Mouse (Mus musculus) spleen, postnatal 4 days (tissue): ENCODE measurements around the gene Scgb1a1.
"Not testable (repeated sequence)": the region's sequence is repeated elsewhere in the genome, so short reads cannot be mapped to it uniquely, and the experiment has no call there.

Experiments used
- DNase-seq, 2 experiments: peaks; one replicate each; pipeline ENCODE4 v3.0.0; 2022; ENCODE audit warnings: low spot score in 2 of 2

Scgb1a1 gene

GRCm38 (mm10) chr19:9067292-9067691, 20.5 kb downstream of the Scgb1a1 start:
- no peak for DNase-seq

- DNase-seq: no peak
Measured at GRCm38 (mm10) chr19:9065621-9066561, 21.9 kb downstream of the Scgb1a1 start.

GRCm38 (mm10) chr19:9063831-9064230, 23.9 kb downstream of the Scgb1a1 start:
- DNase-seq: no peak

- DNase-seq: no peak
Measured at GRCm38 (mm10) chr19:9062822-9063221, 24.9 kb downstream of the Scgb1a1 start.

- no peak for DNase-seq
Measured at GRCm38 (mm10) chr19:9061221-9061893, 26.4 kb downstream of the Scgb1a1 start.

GRCm38 (mm10) chr19:9060103-9060502, 27.7 kb downstream of the Scgb1a1 start:
- DNase-seq: no peak

- no peak for DNase-seq
Measured at GRCm38 (mm10) chr19:9059391-9059790, 28.4 kb downstream of the Scgb1a1 start.

GRCm38 (mm10) chr19:9058944-9059343, 28.8 kb downstream of the Scgb1a1 start:
- DNase-seq: no peak

- no peak for DNase-seq
Measured at GRCm38 (mm10) chr19:9058331-9058884, 29.4 kb downstream of the Scgb1a1 start.

GRCm38 (mm10) chr19:9057679-9058078, 30.1 kb downstream of the Scgb1a1 start:
- no peak for DNase-seq

- no peak for DNase-seq
Measured at GRCm38 (mm10) chr19:9055703-9056355, 31.9 kb downstream of the Scgb1a1 start.

- DNase-seq: peak in 1 of 2 experiments; percentile 44
Measured at GRCm38 (mm10) chr19:9055153-9055552, 32.6 kb downstream of the Scgb1a1 start.

- DNase-seq: peak in 1 of 2 experiments; percentile 18
Measured at GRCm38 (mm10) chr19:9052803-9053431, 34.8 kb downstream of the Scgb1a1 start.

- not testable (repeated sequence) for DNase-seq
Measured at GRCm38 (mm10) chr19:9051985-9052384, 35.8 kb downstream of the Scgb1a1 start.

GRCm38 (mm10) chr19:9050294-9051229, 37.2 kb downstream of the Scgb1a1 start:
- no peak for DNase-seq

GRCm38 (mm10) chr19:9048981-9049687, 38.6 kb downstream of the Scgb1a1 start:
- DNase-seq: no peak

- no peak for DNase-seq
Measured at GRCm38 (mm10) chr19:9047946-9048387, 39.8 kb downstream of the Scgb1a1 start.

- no peak for DNase-seq
Measured at GRCm38 (mm10) chr19:9047207-9047945, 40.4 kb downstream of the Scgb1a1 start.

- DNase-seq: no peak
Measured at GRCm38 (mm10) chr19:9044291-9044690, 43.5 kb downstream of the Scgb1a1 start.
